Mouse (Mus musculus) B cell, adult 2 months (primary cell): ENCODE measurements around the gene Pcolce2.
"Not testable (repeated sequence)": the region's sequence is repeated elsewhere in the genome, so short reads cannot be mapped to it uniquely, and the experiment has no call there.

Experiments used
- DNase-seq, 2 experiments: peaks; one replicate each; pipeline ENCODE4 v3.0.0; 2022

The Pcolce2 gene

GRCm38 (mm10) chr9:95637271-95638181 lies at the start of gene Pcolce2:
Gene Pcolce2 (plus strand): TSS chr9:95637601.
- no peak for DNase-seq

DNA sequence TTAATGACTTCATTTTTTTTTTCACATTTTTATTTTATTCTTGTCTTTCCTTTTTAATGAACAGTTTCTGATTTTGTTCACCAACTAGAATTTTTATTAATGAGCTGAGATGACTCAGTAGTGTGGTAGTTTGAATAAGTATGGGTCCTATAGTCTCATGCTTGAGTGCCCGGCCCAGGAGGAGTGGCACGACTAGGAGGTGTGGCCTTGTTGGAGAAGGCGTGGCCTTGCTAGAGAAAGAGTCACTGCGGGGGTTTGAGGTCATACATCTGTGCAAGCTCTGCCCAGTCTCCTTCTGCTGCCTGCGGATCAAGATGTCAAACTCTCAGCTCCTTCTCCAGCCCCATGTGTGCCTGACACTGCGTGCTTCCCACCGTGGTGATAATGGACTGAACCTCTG lies 49.3 kb upstream of the Pcolce2 start:
- DNase-seq: no peak

GRCm38 (mm10) chr9:95594291-95594690 lies 43.1 kb upstream of the Pcolce2 start:
- DNase-seq: no peak

DNA sequence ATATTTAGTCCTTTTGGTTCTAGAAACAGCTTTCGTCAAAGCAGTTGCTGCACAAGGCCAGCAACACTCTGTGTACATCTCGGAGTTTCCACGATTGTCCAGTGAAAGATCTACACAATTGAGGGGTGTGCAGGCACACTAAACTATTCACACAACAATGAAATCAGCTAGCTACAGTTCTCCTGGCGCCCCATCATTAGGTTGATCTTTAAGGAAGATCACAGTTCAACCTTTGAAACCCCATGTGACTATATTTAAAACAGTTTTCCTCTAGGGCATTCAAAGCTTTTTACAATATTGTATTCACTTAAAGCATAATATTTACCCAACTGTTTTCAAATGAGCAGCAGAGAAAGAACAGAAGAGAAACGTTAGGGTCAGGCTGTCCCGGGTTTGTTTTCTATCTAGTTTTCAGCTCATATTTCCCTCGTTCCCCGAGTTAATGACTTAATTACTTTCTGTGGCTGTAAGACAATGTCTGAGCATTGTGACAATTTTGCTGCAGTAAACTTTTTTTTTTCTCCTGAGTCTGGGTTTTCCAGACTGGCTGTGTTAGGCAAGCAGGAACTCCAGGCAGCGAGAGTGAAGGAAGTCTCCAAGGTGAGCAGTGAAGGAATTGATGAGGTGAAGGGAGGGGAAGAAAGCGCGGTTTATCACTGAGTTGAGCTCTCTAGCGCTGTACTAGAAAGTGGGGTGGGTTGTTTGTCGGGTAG lies 39.8 kb upstream of the Pcolce2 start:
- DNase-seq: no peak

- no peak for DNase-seq
Measured at GRCm38 (mm10) chr9:95598179-95598721, 39.2 kb upstream of the Pcolce2 start.

DNA sequence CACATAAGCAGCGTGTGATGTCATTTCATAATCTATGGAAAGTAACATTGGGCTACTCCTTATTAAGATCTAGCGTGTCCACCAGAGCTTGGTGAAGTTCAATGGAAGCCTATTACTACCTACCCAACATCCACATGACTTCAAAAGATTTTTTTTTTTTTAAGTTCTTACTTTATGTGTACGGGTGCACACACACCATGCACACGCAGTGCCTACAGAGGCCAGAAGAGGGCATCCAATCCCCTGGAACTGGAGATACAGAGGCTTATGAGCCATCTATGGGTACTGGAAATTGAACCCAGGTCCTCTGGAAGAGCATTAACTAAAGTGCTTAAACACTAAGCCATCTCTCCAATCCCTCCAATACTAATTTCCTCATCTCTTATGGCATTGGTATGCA lies 38.0 kb upstream of the Pcolce2 start:
- DNase-seq: peak; percentile 8 to 9

- no peak for DNase-seq
Measured at GRCm38 (mm10) chr9:95602849-95603248, 34.6 kb upstream of the Pcolce2 start.

DNA sequence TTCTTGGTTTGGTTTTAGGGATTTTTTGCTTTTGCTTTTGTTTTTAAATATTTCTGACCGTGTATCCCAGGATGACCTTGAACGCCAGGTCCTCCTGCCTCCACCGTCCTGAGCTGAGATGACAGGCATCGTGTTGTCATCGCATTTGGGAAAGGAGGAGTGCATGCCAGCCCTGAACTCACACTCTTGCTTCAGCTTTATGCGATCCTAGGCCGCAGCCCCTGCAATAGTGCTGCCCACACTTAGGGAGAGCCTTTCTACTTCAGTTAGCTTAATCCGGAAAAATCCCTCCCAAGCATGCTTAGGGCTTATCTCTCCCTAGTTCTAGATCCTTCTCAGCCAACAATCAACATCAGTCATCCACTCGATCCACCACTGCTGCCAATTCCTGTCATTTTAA lies 34.1 kb upstream of the Pcolce2 start:
- DNase-seq: no peak

GRCm38 (mm10) chr9:95607196-95607595 lies 30.2 kb upstream of the Pcolce2 start:
- DNase-seq: no peak

DNA sequence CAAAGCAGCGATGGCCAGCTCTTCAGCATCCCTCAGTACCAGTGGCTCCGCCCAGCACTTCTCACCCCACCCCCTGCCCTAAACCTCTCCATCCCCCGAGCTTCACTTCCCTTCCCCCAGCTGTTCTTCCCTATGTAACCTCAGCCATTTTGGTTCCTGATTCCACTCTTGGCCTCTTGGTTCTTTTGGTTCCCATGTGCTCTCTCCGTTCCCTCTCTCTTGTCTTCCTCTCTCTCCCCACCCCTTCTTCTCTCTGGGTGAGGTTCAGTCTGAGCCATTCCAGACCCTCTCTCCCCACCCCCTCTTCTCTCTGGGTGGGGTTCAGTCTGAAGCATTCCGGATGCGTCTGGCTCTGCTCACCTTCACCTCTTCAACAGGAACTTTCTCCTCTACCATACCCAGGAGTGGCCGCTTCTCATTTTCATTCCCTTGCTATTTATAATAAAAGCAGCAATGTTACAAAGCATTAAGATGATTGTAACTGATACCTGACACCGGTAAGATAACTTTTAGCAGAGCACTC lies 25.1 kb upstream of the Pcolce2 start:
- DNase-seq: no peak

GRCm38 (mm10) chr9:95613426-95614127 lies 23.8 kb upstream of the Pcolce2 start:
- DNase-seq: no peak

- DNase-seq: no peak
Measured at GRCm38 (mm10) chr9:95614861-95615615, 22.4 kb upstream of the Pcolce2 start.

DNA sequence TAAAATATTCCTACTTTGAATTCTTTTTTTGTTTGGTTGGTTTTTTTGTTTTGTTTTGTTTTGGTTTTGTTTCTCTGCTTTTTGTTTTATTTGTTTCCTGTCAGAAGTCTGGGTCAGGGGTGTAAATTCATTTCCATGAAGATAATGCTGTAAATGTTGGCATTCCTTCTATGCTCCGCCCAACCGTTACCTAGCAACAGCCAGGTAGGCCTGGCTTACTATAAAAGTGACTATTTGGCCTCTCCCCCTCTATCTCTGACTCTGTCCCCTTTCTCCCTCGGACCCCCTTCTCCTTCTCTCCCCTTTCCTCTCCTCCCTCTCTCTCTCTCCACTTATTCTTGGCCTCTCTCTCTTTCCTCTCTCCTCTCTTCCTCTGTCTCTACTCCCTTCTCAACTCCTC lies 21.4 kb upstream of the Pcolce2 start:
- DNase-seq: no peak

DNA sequence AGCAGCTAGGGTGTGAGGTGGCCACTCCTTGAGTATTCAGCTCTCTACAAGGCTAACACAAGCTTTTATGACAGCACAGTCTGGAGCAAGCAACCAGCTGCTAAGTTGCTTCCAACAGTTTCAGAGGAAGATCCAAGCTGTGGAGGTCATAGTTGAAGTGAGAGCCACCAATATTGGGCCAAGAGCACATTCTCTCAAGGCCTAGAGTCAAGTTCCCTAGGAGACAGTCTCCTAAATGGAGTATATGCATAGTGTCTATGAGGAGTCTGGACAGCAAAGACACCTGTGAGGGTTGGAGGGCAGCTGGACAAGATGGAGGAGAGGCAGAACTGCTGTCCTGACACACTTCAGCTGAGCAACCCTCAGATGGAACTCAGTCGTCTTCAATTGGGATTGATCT lies 18.8 kb upstream of the Pcolce2 start:
- no peak for DNase-seq

DNA sequence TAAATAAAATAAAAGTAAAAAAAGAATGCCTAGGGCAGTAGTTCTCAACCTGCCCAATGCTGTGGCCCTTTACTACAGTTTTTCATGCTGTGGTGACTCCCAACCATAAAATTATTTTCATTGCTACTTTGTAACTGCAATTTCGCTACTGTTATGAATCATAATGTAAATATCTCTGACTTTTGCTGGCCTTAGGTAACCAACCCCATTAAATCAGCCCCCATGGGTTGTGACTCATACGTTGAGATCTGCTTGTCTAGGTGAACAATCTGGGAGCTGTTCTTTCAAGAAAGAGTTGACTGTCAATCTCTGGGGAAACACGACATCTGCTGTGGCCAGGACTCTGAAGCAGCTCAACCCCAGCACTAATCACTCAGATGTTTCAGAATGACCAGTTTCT lies 13.3 kb upstream of the Pcolce2 start:
- no peak for DNase-seq

- no peak for DNase-seq
Measured at GRCm38 (mm10) chr9:95628439-95628948, 8.9 kb upstream of the Pcolce2 start.

GRCm38 (mm10) chr9:95629561-95629960 lies 7.8 kb upstream of the Pcolce2 start:
- DNase-seq: not testable (repeated sequence)

DNA sequence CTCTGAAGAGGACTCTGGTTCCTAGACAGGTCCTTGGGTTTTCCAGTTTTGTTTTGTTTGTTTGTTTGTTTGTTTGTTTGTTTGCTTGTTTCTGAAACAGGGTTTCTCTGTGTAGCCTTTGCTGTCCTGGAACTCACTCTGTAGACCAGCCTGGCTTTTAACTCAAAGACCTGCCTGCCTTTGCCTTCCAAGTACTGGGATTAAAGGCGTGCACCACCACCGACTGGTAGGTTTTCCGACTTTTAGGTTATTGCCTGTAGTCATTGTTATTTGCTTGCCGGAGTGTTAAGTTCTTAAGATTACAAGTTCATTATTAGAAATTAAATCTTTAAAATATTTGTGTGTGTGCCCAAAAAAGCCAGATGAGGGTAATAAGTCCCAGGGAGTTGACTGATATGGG lies 1.0 kb upstream of the Pcolce2 start:
- DNase-seq: no peak

DNA sequence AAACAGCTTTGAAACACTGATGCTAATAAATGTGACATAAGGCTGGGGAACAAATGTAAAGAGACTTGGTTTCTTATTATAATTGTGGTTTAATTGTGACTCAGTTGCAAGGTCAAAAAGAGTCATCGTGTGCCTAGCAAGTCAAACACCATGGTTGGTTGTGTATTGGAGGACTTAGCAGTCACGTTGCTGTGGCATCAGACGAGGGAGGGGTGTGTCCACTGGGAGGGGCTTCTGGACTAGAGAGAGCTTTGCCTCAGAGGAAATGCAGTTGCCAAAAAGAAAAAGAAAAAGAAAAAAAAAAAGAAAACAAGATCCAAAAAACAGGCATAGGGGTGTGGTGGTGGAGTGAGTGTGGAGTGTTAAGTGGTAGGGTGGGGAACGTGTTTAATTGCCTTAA lies 2.5 kb downstream of the Pcolce2 start:
- no peak for DNase-seq

DNA sequence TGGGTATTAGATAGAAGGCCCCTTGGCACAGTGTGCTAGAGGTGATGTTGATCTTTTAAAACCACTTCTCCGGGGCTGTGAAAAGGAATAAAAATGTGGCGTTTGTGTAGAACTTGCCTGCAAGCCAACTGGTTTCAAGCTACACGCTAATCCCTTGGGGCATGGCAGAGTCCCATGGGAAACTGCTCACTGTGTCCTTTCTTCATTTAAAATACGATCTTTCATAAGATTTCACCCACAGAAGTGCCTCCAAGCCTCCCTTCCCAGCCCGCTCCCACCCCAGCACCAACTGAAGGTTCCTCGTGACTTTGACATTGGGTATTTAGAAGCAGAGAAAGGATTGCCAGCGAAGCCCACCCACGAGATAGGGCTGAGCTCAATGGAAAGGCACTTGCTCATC lies 8.5 kb downstream of the Pcolce2 start:
- DNase-seq: no peak

- DNase-seq: no peak
Measured at GRCm38 (mm10) chr9:95653363-95653762, 16.0 kb downstream of the Pcolce2 start.

DNA sequence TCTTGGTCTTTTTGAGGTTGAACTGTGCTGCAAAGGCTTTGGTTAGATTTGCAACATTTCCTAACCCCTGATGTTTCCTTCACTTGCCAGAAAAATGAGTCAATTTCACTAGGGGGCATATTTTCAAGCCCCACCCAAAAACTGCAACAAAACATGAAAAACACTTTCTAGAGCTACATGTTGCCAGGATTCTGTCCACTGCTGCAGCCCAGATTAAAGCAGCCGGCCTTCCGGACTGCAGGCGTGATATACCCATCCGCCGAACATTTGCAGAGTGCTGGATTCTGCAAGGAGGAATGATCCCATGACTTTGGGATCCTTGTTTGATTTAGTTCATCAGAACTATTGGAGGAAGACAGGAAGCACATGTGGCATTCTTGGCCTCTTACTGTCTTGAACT lies 17.0 kb downstream of the Pcolce2 start:
- DNase-seq: no peak
